Mouse (Mus musculus): ENCODE data around the gene Trim67.

The Trim67 gene

DNA sequence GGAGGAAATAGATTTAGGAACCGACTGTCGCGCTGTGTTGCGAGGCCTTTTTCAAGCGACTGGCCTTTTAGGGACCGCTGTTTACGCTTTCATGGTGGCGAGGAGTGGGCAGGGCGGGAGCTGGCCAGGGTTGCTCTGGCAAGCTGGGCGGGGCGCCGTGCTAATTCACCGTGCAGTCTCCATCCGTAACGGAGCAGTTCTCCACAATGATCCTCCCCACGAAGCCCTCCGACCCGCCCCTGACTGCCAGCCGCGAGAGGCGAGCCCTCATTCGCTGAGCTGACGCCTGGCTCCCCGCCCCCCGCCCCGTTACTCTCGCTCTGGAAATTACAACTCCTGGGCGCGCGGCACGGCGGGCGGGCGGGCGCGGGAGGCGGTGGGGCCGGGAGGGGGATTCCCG is at the start of gene Trim67:
Gene Trim67, plus strand, starts transcription at position 385 of the 400 bp plus-strand sequence.
- peak; percentile 89 for DNase-seq (ENCODE audit: low read depth, low spot score)

DNA sequence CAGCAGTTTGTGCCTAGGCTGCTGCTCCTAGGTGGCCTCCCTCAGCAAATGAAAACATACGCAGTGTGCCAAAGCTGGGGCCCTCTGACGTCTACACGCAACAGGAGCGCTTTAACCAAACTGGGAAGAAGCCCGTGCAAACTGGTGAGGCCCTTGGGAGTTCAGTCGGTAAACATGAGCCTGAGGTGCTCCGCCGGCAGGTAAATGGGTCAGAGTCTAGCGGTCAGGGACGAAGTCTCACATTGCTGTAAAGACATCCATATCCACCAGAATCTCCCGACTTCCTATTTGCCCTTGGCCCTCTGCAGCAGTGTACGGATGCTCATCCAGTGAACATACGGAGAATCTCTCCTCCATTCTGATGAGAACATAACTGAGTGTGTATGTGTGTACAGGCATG is 46.2 kb upstream of the Trim67 start:
- no peak for DNase-seq (ENCODE audit: low read depth, low spot score)

- no peak for DNase-seq (ENCODE audit: low read depth, low spot score)
Measured at GRCm38 (mm10) chr8:124751191-124751590, 41.7 kb upstream of the Trim67 start.

DNA sequence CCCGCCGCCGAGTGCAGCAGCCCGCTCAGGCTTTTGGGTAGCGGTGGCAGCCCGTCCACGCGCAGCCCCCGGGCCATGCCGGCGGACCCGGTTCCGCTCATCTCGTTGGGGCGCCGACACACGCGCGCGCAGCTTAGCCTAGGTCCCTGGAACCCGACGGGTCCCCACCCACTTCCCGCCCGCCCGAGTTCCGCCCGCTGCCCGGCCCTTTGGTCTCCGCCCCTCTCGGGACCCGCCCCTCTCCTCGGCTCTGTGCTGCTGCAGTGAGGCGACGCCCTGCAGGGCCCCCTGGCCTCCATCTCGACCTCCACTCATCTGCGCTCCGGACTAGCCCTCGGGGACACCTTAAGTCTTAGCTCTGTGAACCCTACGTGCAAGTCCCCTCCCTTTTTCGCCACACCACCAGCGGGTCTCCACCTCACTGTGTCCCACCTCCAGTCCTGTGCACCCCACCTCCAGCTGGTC is 41.2 kb upstream of the Trim67 start, which contains the start of gene Fam89a:
Gene Fam89a, minus strand, starts transcription at position 124 of the 465 bp plus-strand sequence.
- no peak for DNase-seq (ENCODE audit: low read depth, low spot score)

DNA sequence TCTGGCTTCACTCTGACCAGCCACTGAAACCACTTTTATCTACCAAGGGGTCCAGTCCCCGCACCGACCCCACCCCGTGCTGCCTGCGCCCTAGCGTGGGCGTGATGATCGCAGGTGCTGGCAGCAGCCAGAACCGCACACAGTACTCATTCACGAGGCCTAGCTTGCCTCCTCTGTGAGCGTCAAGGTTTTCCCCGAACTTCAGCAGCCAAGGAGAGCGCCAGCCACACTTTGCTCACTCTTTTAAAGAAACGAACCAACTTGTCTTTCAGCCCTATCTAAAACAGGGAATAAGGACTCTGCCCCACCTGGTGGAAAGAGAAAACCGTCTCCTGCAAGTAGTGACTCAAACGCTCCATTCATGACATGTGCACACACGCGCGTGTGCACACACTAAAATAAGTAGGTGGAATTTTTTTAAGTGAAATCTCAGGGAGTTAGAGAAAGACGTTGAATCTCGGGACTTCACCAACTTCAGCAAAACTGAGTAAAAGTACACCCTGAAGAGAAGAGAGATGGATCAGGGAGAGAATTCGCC is 40.5 kb upstream of the Trim67 start:
- DNase-seq (ENCODE audit: low read depth, low spot score): no peak

- no peak for DNase-seq (ENCODE audit: low read depth, low spot score)
Measured at GRCm38 (mm10) chr8:124754101-124754791, 38.6 kb upstream of the Trim67 start.

DNA sequence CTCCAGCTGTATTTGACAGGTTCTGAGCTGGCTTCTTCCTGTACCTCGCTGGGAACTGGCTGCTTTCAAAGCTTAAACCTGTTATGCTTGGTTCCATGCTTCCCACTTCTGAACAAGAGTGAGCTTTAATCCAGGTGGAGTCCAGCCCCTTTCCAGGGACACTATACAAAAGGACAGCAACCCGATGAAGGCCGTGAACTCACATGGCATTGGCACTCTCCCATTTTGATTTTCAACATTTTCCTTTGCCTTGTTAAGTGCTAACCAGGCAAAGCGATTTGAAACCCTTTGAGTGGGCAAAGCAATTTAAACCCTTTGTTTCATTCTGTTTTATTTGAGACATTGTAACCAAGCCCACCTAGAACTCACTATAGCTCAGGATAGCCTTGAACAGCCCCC is 38.1 kb upstream of the Trim67 start:
- no peak for DNase-seq (ENCODE audit: low read depth, low spot score)

GRCm38 (mm10) chr8:124755481-124755880 is 37.4 kb upstream of the Trim67 start:
- no peak for DNase-seq (ENCODE audit: low read depth, low spot score)

GRCm38 (mm10) chr8:124756153-124756552 is 36.7 kb upstream of the Trim67 start:
- DNase-seq (ENCODE audit: low read depth, low spot score): no peak

- no peak for DNase-seq (ENCODE audit: low read depth, low spot score)
Measured at GRCm38 (mm10) chr8:124756601-124757000, 36.3 kb upstream of the Trim67 start.

DNA sequence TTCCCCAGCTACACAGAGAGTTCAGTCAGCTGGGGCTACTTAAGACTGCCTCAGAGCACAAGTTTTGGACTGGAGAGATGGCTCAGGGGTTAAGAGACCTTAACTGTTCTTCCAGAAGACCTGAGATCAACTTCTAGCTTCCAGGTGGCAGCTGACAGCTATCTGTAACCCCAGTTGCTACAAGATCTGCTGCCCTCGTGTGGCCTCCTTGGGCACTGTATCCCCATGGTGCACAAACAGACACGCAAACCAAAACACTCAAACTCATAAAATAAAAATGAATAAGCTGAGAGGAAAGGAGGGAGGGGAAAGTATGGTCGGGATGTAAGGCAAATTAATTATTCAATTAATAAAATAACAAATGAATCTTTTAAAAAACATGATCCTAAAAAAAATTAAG is 34.3 kb upstream of the Trim67 start:
- DNase-seq (ENCODE audit: low read depth, low spot score): no peak

DNA sequence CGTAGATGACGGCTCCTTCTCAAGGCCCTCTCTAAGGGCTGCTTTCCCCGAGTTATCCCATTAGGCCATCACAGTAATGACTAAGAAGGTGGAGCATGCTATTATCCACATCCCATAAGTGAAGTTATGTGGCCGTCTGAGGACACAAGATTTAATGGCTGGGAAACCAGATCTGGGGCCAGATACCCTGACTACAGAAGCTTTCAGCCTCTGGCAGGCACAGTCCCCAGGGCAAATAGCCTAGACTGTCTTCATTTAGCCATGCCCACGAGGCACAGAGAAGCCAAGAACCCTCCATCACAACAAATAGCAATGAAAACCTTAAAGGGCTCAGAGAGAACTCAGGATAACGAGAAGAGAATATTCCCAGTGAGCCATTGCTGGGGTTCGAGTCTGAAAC is 29.8 kb upstream of the Trim67 start:
- no peak for DNase-seq (ENCODE audit: low read depth, low spot score)

- DNase-seq (ENCODE audit: low read depth, low spot score): no peak
Measured at GRCm38 (mm10) chr8:124772389-124772788, 20.5 kb upstream of the Trim67 start.

- DNase-seq (ENCODE audit: low read depth, low spot score): no peak
Measured at GRCm38 (mm10) chr8:124775695-124776094, 17.2 kb upstream of the Trim67 start.

GRCm38 (mm10) chr8:124780236-124780635 is 12.7 kb upstream of the Trim67 start:
- no peak for DNase-seq (ENCODE audit: low read depth, low spot score)

- no peak for DNase-seq (ENCODE audit: low read depth, low spot score)
Measured at GRCm38 (mm10) chr8:124782431-124782830, 10.5 kb upstream of the Trim67 start.

DNA sequence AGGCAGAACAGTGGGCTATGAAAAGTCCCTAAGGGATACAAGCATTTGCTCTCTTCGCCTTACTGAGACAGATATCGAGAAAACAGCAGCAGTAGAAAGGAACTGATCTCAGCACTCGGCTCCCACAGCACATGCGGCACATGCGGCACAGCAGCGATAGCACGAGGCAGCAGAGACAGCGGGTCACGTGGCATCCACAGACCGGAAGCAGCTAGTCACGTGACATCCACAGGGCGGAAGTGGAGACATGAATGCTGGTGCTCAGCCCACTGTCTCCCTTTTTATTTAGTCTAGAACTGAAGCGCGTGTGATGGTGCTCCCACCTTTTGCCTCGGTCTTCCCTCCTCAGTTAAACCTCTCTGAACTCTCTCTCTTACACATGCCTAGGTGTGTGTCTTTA is 9.7 kb upstream of the Trim67 start:
- no peak for DNase-seq (ENCODE audit: low read depth, low spot score)

- no peak for DNase-seq (ENCODE audit: low read depth, low spot score)
Measured at GRCm38 (mm10) chr8:124784613-124785012, 8.3 kb upstream of the Trim67 start.

- DNase-seq (ENCODE audit: low read depth, low spot score): no peak
Measured at GRCm38 (mm10) chr8:124790676-124791075, 2.2 kb upstream of the Trim67 start.

DNA sequence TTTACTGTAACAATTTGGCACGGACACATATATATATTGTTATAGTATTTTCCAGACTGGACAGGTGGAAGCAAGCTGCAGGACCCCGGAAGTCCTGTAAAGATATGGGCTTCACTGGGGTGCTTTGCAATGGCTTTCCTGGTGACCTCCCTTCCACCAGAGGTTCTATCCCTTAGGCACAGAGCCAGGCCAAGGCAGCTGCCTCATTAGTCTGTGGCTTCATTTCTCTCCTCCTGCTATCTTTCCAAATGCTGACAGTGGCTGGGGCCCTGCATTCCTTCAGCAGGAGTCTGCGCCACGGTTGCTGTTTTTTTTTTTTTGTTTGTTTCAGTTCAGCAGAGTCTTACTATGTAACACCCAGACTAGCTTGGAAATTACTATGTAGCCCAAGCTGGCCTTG is 1.1 kb upstream of the Trim67 start:
- no peak for DNase-seq (ENCODE audit: low read depth, low spot score)

DNA sequence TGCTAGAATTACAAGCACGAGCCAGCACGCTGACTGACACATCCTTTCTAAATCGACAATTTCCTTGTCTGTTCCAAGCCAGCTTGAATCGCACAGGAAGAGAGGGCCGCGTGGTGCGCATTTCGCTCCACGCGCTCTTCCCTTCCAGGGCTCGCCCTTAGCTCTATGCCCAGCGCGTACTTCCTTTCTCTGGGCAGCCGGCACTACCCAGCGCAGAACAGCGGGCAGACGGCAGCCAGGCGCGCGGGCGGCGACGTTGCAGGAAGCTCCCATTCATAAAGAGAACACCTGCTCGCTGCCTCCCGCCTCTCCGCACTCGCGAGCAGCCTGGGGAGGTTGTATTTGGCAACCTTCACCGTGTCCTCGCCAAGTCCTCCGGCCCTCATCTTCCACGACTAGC is 706 bp upstream of the Trim67 start:
- no peak for DNase-seq (ENCODE audit: low read depth, low spot score)

GRCm38 (mm10) chr8:124793172-124793651 is 320 bp downstream of the Trim67 start:
- DNase-seq (ENCODE audit: low read depth, low spot score): no peak
